Mouse (Mus musculus) MEL (cell line): ENCODE measurements around the gene Gstt3. TPM values are rescaled to one million over a fixed set of nuclear protein-coding genes. Genes with fewer than 3 reads are reported as not detected.
A peak's percentile ranks its signal among the peaks of the same experiment; 100 is the strongest.

Source experiments
- DNase-seq: peaks from one replicate; pipeline ENCODE4 v3.0.0; 2011; ENCODE audit warnings: low read depth, low spot score
- H3K27ac ChIP-seq: 2 replicates; pipeline ENCODE4 v1.5.1; 2012; ENCODE audit warnings: low read depth, mild to moderate bottlenecking, control low read depth, low read length, moderate library complexity; ENCODE audit not compliant: control insufficient read depth
- H3K27me3 ChIP-seq, 2 experiments: fragments of 150-350 bp in 1 of 2; sonication (generic) in 1 of 2; 2 replicates each; pipeline ENCODE4 v1.6.1; 2012; ENCODE audit warnings: low read length in 2 of 2, mild to moderate bottlenecking in 2 of 2, improper control_type of control experiment in 1 of 2, moderate library complexity in 1 of 2; ENCODE audit not compliant: insufficient read depth in 2 of 2, control insufficient read depth in 1 of 2
- H3K36me3 ChIP-seq, 2 experiments: 2 replicates each; pipeline ENCODE4 v1.6.1; 2012 to 2014; ENCODE audit warnings: low read length in 2 of 2, improper control_type of control experiment in 1 of 2, inconsistent platforms in 1 of 2, mild to moderate bottlenecking in 1 of 2; ENCODE audit not compliant: insufficient read depth in 2 of 2, control insufficient read depth in 1 of 2
- H3K4me1 ChIP-seq, 2 experiments: fragments of 150-350 bp in 1 of 2; sonication (generic) in 1 of 2; 2 replicates each; pipeline ENCODE4 v1.6.1; 2012; ENCODE audit warnings: low read length in 2 of 2, improper control_type of control experiment in 1 of 2, mild to moderate bottlenecking in 1 of 2; ENCODE audit not compliant: insufficient read depth in 2 of 2, control insufficient read depth in 1 of 2
- H3K4me3 ChIP-seq, 2 experiments: fragments of 150-350 bp in 1 of 2; sonication (generic) in 1 of 2; 2 replicates each; pipeline ENCODE4 v1.5.1; 2012; ENCODE audit warnings: low read depth in 2 of 2, low read length in 2 of 2, mild to moderate bottlenecking in 2 of 2, moderate library complexity in 2 of 2, control low read depth in 1 of 2, improper control_type of control experiment in 1 of 2; ENCODE audit not compliant: control insufficient read depth in 1 of 2, insufficient read depth in 1 of 2
- H3K79me2 ChIP-seq: 2 replicates; pipeline ENCODE4 v1.6.1; 2012; ENCODE audit warnings: mild to moderate bottlenecking, low read length, moderate library complexity; ENCODE audit not compliant: control insufficient read depth, poor library complexity, insufficient read depth
- H3K9ac ChIP-seq: 2 replicates; pipeline ENCODE4 v1.6.1; 2012; ENCODE audit warnings: low read depth, mild to moderate bottlenecking, control low read depth, low read length, moderate library complexity; ENCODE audit not compliant: control insufficient read depth, poor library complexity, severe bottlenecking
- H3K9me3 ChIP-seq: fragments of 150-350 bp; sonication (generic); replicated peaks from 2 replicates; pipeline ENCODE4 v1.6.1; 2012; ENCODE audit warnings: mild to moderate bottlenecking, low read length, improper control_type of control experiment, moderate library complexity; ENCODE audit not compliant: insufficient read depth
- CHD1 ChIP-seq: IDR thresholded peaks from 2 replicates; pipeline ENCODE4 v1.6.1; 2012; ENCODE audit warnings: low read depth, mild to moderate bottlenecking, inconsistent platforms, low read length, improper control_type of control experiment
- CTCF ChIP-seq, 3 experiments: IDR thresholded peaks in 2 of 3; conservative IDR thresholded peaks in 1 of 3; 2 replicates each; pipeline ENCODE4 v1.5.1; 2011 to 2012; ENCODE audit warnings: low read length in 3 of 3, low read depth in 2 of 3, mild to moderate bottlenecking in 2 of 3, improper control_type of control experiment in 1 of 3, inconsistent platforms in 1 of 3, mixed read lengths in 1 of 3, moderate library complexity in 1 of 3; ENCODE audit not compliant: control insufficient read depth in 1 of 3, insufficient read depth in 1 of 3, poor library complexity in 1 of 3, severe bottlenecking in 1 of 3
- EP300 ChIP-seq, 2 experiments: IDR thresholded peaks; 2 replicates each; pipeline ENCODE4 v1.6.1; 2011; ENCODE audit warnings: improper control_type of control experiment in 2 of 2, low read length in 2 of 2, low read depth in 1 of 2, mild to moderate bottlenecking in 1 of 2
- GABPA ChIP-seq: IDR thresholded peaks from 2 replicates; pipeline ENCODE4 v1.6.1; 2012; ENCODE audit warnings: low read depth, mild to moderate bottlenecking, inconsistent platforms, low read length, improper control_type of control experiment, moderate library complexity
- MAZ ChIP-seq: IDR thresholded peaks from 2 replicates; pipeline ENCODE4 v1.6.1; 2012; ENCODE audit warnings: low read depth, mild to moderate bottlenecking, inconsistent platforms, low read length, improper control_type of control experiment
- MEF2A ChIP-seq: IDR thresholded peaks from 2 replicates; pipeline ENCODE4 v1.6.1; 2014; ENCODE audit warnings: low read depth, mild to moderate bottlenecking, inconsistent platforms, low read length, improper control_type of control experiment; ENCODE audit not compliant: poor library complexity, insufficient replicate concordance, severe bottlenecking; ENCODE audit errors: extremely low read depth
- MXI1 ChIP-seq: IDR thresholded peaks from 2 replicates; pipeline ENCODE4 v1.6.1; 2011; ENCODE audit warnings: mild to moderate bottlenecking, low read depth, low read length, improper control_type of control experiment
- MYC ChIP-seq: IDR thresholded peaks from 2 replicates; pipeline ENCODE4 v1.6.1; 2011; ENCODE audit warnings: low read depth, mild to moderate bottlenecking, low read length, improper control_type of control experiment, moderate library complexity
- POLR2AphosphoS5 ChIP-seq: IDR thresholded peaks from 2 replicates; pipeline ENCODE4 v1.6.1; 2012; ENCODE audit warnings: low read depth, borderline replicate concordance, mild to moderate bottlenecking, inconsistent platforms, low read length, moderate library complexity, mixed read lengths
- RCOR1 ChIP-seq: IDR thresholded peaks from 2 replicates; pipeline ENCODE4 v1.6.1; 2012; ENCODE audit warnings: low read depth, mild to moderate bottlenecking, inconsistent platforms, low read length, improper control_type of control experiment
- SMC3 ChIP-seq: IDR thresholded peaks from 2 replicates; pipeline ENCODE4 v1.6.1; 2011; ENCODE audit warnings: low read depth, low read length, improper control_type of control experiment
- UBTF ChIP-seq: IDR thresholded peaks from 2 replicates; pipeline ENCODE4 v1.6.1; 2012; ENCODE audit warnings: low read depth, mild to moderate bottlenecking, inconsistent platforms, low read length, improper control_type of control experiment, moderate library complexity, borderline replicate concordance; ENCODE audit not compliant: insufficient read depth
- USF2 ChIP-seq, 2 experiments: IDR thresholded peaks; 2 replicates each; pipeline ENCODE4 v1.6.1; 2011 to 2012; ENCODE audit warnings: improper control_type of control experiment in 2 of 2, low read length in 2 of 2, borderline replicate concordance in 1 of 2, inconsistent platforms in 1 of 2, low read depth in 1 of 2, mild to moderate bottlenecking in 1 of 2; ENCODE audit not compliant: insufficient read depth in 1 of 2
- ZC3H11A ChIP-seq: IDR thresholded peaks from 2 replicates; pipeline ENCODE4 v1.6.1; 2012; ENCODE audit warnings: low read depth, mild to moderate bottlenecking, inconsistent platforms, low read length, improper control_type of control experiment
- polyA plus RNA-seq, 2 experiments: library from polyadenylated mRNA; stranded (reverse) in 1 of 2; unstranded in 1 of 2; fragments of >175 nt in 1 of 2; fragments of >200 nt in 1 of 2; gene quantifications; 2 replicates each; pipeline versions ENCODE4 v1.2.1 to v1.2.4; 2012; ENCODE audit warnings: low replicate concordance in 2 of 2, low read depth in 1 of 2; ENCODE audit not compliant: insufficient read length in 2 of 2, insufficient read depth in 1 of 2, missing spikeins in 1 of 2
- total RNA-seq: library from RNA; depleted of rRNA; stranded (reverse); fragments of 300-350 nt; gene quantifications from 2 replicates; pipeline ENCODE4 v1.2.3, GENCODE M21; 2012

The Gstt3 gene
- total and polyA plus RNA-seq, 3 experiments = 4.0 to 10.2 TPM; not detected in 1

DNA sequence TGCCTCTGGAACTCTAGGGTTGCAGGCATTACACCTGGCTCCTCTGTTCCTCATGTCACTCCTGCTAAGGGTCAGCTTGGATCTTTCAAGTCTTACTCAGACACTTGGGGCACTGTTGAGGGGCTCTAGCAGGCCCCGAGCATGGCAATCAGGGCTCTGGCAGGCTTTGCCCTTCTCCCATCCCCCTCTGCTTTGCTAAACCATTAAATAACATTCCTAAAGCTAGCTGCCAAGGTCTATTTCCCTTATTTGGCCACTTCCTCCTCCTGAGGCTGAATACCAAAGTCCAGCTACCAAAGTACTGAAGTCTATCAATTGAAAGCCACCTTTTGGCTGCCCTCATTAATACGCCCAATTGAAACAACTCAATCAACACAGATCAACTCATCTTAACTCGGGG, 13.7 kb upstream of the Gstt3 start:
- Histone ChIP-seq H3K4me1 (peaks cover 0 to 10% of the 10 kb centered on the region in 2 experiments; a peak in 3 of 4 replicates), H3K36me3 (peaks cover 0 to 2% of the 10 kb centered on the region in 2 experiments; a peak in 1 of 4 replicates), H3K4me3 (no peak overlapping the region), H3K9ac (no peak overlapping the region), H3K9me3 (no peaks in the 10 kb centered on the region), H3K79me2 (no peaks in the 10 kb centered on the region), H3K27me3 (no peaks in the 10 kb centered on the region; a peak in 1 of 4 replicates), H3K27ac (no peak overlapping the region)
- TF ChIP-seq GABPA = no peak
- TF ChIP-seq ZC3H11A = no peak
- TF ChIP-seq RCOR1 = no peak
- no peak for TF ChIP-seq MYC
- TF ChIP-seq CTCF (IDR thresholded peaks at IDR 0.05 in 2 of 3, conservative IDR thresholded peaks at IDR 0.05 in 1 of 3; ENCODE audit: control insufficient read depth in 1 of 3, insufficient read depth in 1 of 3, low read depth in 2 of 3, low read length in 3 of 3, poor library complexity in 1 of 3, severe bottlenecking in 1 of 3) = no peak
- no peak for TF ChIP-seq UBTF
- TF ChIP-seq EP300 (IDR thresholded peaks at IDR 0.05; ENCODE audit: low read depth in 1 of 2, low read length in 2 of 2) = no peak
- DNase-seq = no peak

DNA sequence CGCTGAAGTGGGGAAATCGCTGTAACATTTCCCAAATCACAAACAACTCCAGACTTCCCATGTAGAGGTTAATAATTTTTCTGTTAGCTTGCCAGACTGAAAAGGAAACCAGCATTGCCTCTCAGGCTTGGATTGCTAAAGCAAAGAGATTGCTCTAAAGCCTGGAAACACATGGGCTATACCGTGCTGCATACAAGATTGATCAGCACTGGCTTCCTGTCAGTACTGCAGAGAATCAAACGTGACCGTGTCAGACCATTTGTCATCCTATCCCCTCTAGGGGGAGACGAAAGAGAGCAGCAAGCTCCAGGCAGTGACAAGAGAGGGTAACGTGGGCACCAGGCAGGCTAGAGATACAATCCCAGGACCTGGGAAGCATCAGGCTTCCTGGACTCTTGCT, 9.6 kb upstream of the Gstt3 start:
- H3K27me3 ChIP-seq = peaks cover 3% of the 10 kb centered on the region in 2 experiments; a peak in 3 of 4 replicates
- H3K9me3 ChIP-seq = no peaks in the 10 kb centered on the region
- no peak overlapping the region for H3K4me3 ChIP-seq
- peaks cover 0 to 4% of the 10 kb centered on the region in 2 experiments; a peak in 1 of 4 replicates for H3K4me1 ChIP-seq
- no peaks in the 10 kb centered on the region for H3K79me2 ChIP-seq
- H3K9ac ChIP-seq = no peak overlapping the region
- no peaks in the 10 kb centered on the region for H3K36me3 ChIP-seq
- TF ChIP-seq SMC3 (0 out of 2 replicates have a peak, but pooled peaks have one; percentile 10), POLR2AphosphoS5 (no peak), CTCF (IDR thresholded peaks at IDR 0.05 in 2 of 3, conservative IDR thresholded peaks at IDR 0.05 in 1 of 3; ENCODE audit: control insufficient read depth in 1 of 3, insufficient read depth in 1 of 3, low read depth in 2 of 3, low read length in 3 of 3, poor library complexity in 1 of 3, severe bottlenecking in 1 of 3) (peak in 1 of 3 experiments; percentile 17; a peak in 1 of 6 replicates), CHD1 (no peak), MAZ (no peak), MXI1 (no peak), USF2 (IDR thresholded peaks at IDR 0.05; ENCODE audit: borderline replicate concordance in 1 of 2, insufficient read depth in 1 of 2, low read depth in 1 of 2, low read length in 2 of 2) (no peak), UBTF (no peak), MEF2A (no peak), EP300 (IDR thresholded peaks at IDR 0.05; ENCODE audit: low read depth in 1 of 2, low read length in 2 of 2) (no peak)
- H3K27ac ChIP-seq = no peak overlapping the region
- peak; percentile 14 for DNase-seq
